Mouse (Mus musculus) hindbrain, embryonic 13.5 days (tissue): ENCODE measurements around the gene Zfp36. TPM values are rescaled to one million over a fixed set of nuclear protein-coding genes. Genes with fewer than 3 reads are reported as not detected.
"Not testable (repeated sequence)": the region's sequence is repeated elsewhere in the genome, so short reads cannot be mapped to it uniquely, and the experiment has no call there.

Experiments used
- ATAC-seq: fragments of 200-750 bp; cut with Nextera tagmentation; 2 replicates; pipeline ENCODE4 v1.8.0; 2017; ENCODE audit warnings: moderate TSS enrichment; ENCODE audit not compliant: low FRiP score
- H3K27ac ChIP-seq: fragments of 300-500 bp; sonication (generic); 2 replicates; pipeline ENCODE4 v1.5.1; 2015; ENCODE audit warnings: inconsistent platforms, mild to moderate bottlenecking, moderate library complexity
- H3K27me3 ChIP-seq: fragments of 300-500 bp; sonication (generic); 2 replicates; pipeline ENCODE4 v1.6.1; 2015; ENCODE audit warnings: mild to moderate bottlenecking, inconsistent platforms
- H3K36me3 ChIP-seq: fragments of 300-500 bp; sonication (generic); 2 replicates; pipeline ENCODE4 v1.6.1; 2015; ENCODE audit warnings: mild to moderate bottlenecking, inconsistent platforms
- H3K4me1 ChIP-seq: fragments of 300-500 bp; sonication (generic); replicated peaks from 2 replicates; pipeline ENCODE4 v1.6.1; 2015; ENCODE audit warnings: inconsistent platforms
- H3K4me2 ChIP-seq: fragments of 300-500 bp; sonication (generic); 2 replicates; pipeline ENCODE4 v1.6.1; 2015; ENCODE audit warnings: inconsistent platforms, mild to moderate bottlenecking, moderate library complexity
- H3K4me3 ChIP-seq: fragments of 300-500 bp; sonication (generic); 2 replicates; pipeline ENCODE4 v1.5.1; 2015; ENCODE audit warnings: mild to moderate bottlenecking, inconsistent platforms
- H3K9ac ChIP-seq: fragments of 300-500 bp; sonication (generic); 2 replicates; pipeline ENCODE4 v1.6.1; 2015; ENCODE audit warnings: mild to moderate bottlenecking, inconsistent platforms
- H3K9me3 ChIP-seq: fragments of 300-500 bp; sonication (generic); 2 replicates; pipeline ENCODE4 v1.6.1; 2016; ENCODE audit warnings: inconsistent platforms
- WGBS: fragments of 180-500 bp; shearing (Covaris S2); methylation state at CpG from one replicate; pipeline ENCODE4 v1.1.7; 2015; 5-methylcytosine and 5-hydroxymethylcytosine counted together
- polyA plus RNA-seq: library from polyadenylated mRNA; unstranded; fragments of >200 nt; fragmentation: Nextera tagmentation; extraction: Ambion mirVana; gene quantifications from 2 replicates; pipeline ENCODE4 v1.2.1, GENCODE M21; 2015

Gene Zfp36
- polyA plus RNA-seq, 1 experiment from 2014 or later = 4.6 TPM

DNA sequence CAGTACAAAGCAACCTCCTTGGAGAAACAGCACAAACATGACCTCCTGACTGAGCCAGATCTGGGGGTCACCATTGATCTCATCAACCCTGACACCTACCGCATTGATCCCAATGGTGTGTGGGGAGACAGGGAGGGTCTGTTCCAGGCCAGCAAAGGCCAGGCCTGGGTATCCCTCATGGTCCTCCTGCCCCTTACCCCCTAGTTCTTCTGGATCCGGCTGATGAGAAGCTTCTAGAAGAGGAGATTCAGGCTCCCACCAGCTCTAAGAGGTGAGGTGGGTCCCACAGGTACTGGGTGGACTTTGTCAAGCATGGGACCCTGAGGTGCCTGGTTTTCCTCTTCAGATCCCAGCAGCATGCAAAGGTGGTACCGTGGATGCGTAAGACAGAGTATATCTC lies 15.4 kb upstream of the Zfp36 start:
- H3K9ac ChIP-seq = no peak overlapping the region
- H3K4me3 ChIP-seq = no peak overlapping the region
- H3K27me3 ChIP-seq = no peaks in the 10 kb centered on the region
- peaks cover 55% of the 10 kb centered on the region for H3K36me3 ChIP-seq
- WGBS = 97% methylated on average over 4 of the region's 4 CpGs
- H3K4me1 ChIP-seq = peaks cover 28% of the 10 kb centered on the region
- no peak overlapping the region for H3K4me2 ChIP-seq
- no peaks in the 10 kb centered on the region for H3K9me3 ChIP-seq
- H3K27ac ChIP-seq = no peak overlapping the region
- ATAC-seq = no peak

DNA sequence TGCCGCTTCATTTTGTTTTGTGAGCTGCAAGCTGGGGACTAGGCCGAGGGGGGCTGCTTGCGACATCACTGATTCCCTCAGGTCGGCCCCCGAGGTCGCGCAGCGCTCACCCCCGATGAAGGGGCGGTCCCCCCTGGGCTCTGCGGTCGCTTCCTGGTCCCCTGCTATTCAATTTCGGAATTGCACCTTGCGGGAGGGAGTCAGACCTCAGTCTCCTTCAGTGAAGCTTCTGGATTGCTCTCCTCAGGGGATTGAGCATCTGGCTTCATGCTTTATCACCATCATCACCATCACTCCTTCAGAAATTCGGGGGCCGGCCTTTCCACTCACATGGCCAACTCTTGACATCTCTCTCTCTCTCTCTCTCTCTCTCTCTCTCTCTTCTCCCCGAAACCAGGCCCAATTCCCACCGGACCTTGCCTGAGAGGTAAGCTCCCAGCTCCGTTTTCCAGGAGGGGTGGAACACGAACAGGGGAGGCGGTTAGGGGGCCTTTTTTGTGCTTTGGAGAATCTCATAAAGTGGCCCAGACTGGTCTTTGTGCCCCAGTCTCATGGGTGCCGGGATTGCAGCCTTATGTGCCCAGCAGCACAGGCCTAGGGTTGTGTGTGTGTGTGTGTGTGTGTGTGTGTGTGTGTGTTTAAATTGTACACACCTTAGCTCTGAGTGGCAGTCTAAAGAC lies 13.4 kb upstream of the Zfp36 start:
- H3K27ac ChIP-seq = peak overlapping the region; percentile 86
- H3K4me1 ChIP-seq = peaks cover 28% of the 10 kb centered on the region
- peak overlapping the region; percentile 90 for H3K4me2 ChIP-seq
- peaks cover 57% of the 10 kb centered on the region for H3K36me3 ChIP-seq
- WGBS = 9% methylated on average over 22 of the region's 22 CpGs
- no peaks in the 10 kb centered on the region for H3K27me3 ChIP-seq
- no peaks in the 10 kb centered on the region for H3K9me3 ChIP-seq
- H3K4me3 ChIP-seq = peak overlapping the region; percentile 93
- ATAC-seq = no peak
- peak overlapping the region; percentile 90 for H3K9ac ChIP-seq

DNA sequence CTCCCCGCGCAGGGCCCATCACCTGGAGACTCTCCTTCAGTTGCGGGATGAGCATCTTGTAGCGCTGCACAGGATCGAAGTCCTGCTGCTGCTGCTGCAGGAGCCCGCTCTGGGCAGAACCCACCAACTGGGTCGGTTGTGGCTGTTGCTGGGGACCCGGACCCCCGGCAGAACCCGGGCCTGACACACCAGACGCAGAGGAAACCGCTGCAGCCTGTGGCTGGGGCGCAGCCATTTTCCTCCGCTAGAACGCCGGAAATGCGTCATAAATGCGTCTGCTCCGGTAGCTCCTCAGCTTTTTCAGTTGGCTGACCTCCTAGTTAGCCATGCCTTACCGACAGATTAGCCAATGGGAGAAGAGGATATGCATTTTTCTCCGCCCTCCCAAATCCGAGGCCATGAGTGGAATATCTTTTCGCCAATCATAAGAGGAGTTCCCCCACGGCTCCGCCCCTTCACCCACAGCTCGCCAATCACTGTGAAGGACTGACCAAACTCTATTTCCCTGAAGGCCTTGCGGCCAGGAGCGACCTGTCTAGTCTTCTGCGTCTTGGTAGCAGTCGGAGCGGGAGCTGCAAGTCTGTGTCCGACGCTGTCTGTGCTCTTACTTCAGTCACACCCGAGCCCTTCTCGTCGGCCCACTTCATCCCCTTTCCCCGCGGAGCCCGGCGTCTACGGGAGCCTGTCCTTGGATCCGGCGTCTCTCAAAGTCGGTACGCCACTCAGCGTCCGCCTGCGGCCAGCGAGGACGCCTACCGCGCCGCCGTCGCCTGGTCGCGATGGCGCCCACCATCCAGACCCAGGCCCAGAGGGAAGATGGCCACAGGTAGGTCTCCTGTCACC lies 12.6 kb upstream of the Zfp36 start, which contains the start of the genes Med29 and Paf1:
TSS of gene Med29 (minus strand) at position 280 of the 843 bp plus-strand sequence.
TSS of gene Paf1 (plus strand) at position 523 of the 843 bp plus-strand sequence.
- Histone ChIP-seq H3K4me3 (peak within 1 kb of the TSS; percentile 93), H3K27me3 (no peaks in the 10 kb centered on the region), H3K4me1 (peaks cover 28% of the 10 kb centered on the region), H3K4me2 (peak within 1 kb of the TSS; percentile 90), H3K9me3 (no peaks in the 10 kb centered on the region), H3K9ac (peak within 1 kb of the TSS; percentile 90), H3K27ac (peak within 1 kb of the TSS; percentile 86), H3K36me3 (peaks cover 58% of the 10 kb centered on the region)
- ATAC-seq = peak; percentile 99
- under 1% methylated on average over 58 of the region's 58 CpGs for WGBS

- no peak for ATAC-seq
- Histone ChIP-seq H3K4me1 (peaks cover 28% of the 10 kb centered on the region), H3K9me3 (no peaks in the 10 kb centered on the region), H3K36me3 (peaks cover 58% of the 10 kb centered on the region), H3K27me3 (no peaks in the 10 kb centered on the region), H3K9ac (no peak overlapping the region), H3K27ac (no peak overlapping the region), H3K4me3 (no peak overlapping the region), H3K4me2 (no peak overlapping the region)
- WGBS = 96% methylated on average over 3 of the region's 3 CpGs
Observed at GRCm38 (mm10) chr7:28390331-28390730, 10.3 kb upstream of the Zfp36 start.

DNA sequence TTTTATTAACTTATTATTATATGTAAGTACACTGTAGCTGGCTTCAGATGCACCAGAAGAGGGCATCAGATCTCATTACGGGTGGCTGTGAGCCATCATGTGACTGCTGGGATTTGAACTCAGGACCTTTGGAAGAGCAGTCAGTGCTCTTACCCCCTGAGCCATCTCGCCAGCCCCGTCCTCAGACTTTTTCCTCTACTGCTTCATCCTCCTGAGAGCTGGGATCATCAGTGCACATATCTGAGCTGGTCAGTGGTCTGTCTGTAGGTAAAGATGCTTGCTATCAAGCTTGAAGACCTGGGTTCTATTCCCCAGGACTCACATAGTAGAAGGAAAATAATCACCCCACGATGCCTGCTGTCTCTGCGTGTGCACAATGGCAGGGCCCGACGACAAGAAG lies 7.3 kb upstream of the Zfp36 start:
- 86% methylated on average over 7 of the region's 7 CpGs for WGBS
- ATAC-seq, H3K27ac ChIP-seq, H3K4me3 ChIP-seq, H3K9ac ChIP-seq, H3K27me3 ChIP-seq, H3K9me3 ChIP-seq, H3K4me2 ChIP-seq: not testable (repeated sequence)
- Histone ChIP-seq H3K36me3 (peaks cover 56% of the 10 kb centered on the region), H3K4me1 (peaks cover 22% of the 10 kb centered on the region)

DNA sequence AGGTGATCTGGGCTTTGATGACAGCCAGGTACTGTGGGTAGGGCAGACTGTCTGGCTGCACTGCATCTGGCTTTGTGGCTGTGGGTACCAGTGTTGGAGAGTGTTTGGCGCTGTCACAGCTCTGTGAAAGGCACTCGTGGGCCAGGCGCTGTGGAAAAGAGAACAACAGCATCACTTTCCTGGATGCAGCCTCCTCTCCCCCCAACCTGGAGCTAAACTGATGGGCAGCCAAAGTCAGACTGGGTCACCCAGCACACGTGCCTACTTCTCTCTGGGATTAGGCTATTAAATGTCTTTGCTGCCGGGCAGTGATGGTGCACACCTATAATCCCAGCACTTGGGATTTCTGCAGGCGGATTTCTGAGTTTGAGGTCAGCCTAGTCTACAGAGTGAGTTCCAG lies 6.8 kb upstream of the Zfp36 start:
- H3K27ac ChIP-seq, ATAC-seq, H3K9ac ChIP-seq, H3K9me3 ChIP-seq, H3K4me3 ChIP-seq, H3K4me2 ChIP-seq, H3K27me3 ChIP-seq: not testable (repeated sequence)
- H3K36me3 ChIP-seq = peaks cover 56% of the 10 kb centered on the region
- H3K4me1 ChIP-seq = peaks cover 24% of the 10 kb centered on the region
- WGBS = 84% methylated on average over 6 of the region's 6 CpGs

DNA sequence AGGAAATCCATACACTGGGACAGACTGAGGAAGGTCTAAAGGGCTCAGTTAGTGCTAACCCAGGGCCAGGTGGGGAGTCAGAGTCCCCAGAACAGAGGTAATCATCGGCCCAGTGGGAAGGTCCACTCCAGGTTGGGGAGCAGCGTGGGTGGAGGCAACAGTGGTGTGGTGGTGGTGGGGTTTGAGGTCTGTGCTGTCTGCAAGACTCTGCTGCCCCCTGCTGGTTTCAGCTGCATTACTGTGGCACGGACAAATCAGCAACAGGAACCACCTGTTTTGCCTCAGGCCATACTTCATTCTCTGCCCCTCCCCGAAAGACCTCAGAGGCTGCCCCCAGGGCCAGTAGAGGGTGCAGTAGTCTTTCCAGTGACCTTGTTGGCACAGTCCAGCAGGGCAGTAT lies 6.4 kb upstream of the Zfp36 start:
- Histone ChIP-seq H3K9ac (no peak overlapping the region), H3K4me1 (peaks cover 23% of the 10 kb centered on the region), H3K4me3 (no peak overlapping the region), H3K36me3 (peaks cover 56% of the 10 kb centered on the region), H3K27ac (no peak overlapping the region), H3K27me3 (no peaks in the 10 kb centered on the region; the same call in 1 of the 2 replicates), H3K4me2 (no peak overlapping the region), H3K9me3 (no peaks in the 10 kb centered on the region)
- peak; percentile 43; the same call in 1 of the 2 replicates for ATAC-seq
- 27% methylated on average over 4 of the region's 4 CpGs for WGBS

DNA sequence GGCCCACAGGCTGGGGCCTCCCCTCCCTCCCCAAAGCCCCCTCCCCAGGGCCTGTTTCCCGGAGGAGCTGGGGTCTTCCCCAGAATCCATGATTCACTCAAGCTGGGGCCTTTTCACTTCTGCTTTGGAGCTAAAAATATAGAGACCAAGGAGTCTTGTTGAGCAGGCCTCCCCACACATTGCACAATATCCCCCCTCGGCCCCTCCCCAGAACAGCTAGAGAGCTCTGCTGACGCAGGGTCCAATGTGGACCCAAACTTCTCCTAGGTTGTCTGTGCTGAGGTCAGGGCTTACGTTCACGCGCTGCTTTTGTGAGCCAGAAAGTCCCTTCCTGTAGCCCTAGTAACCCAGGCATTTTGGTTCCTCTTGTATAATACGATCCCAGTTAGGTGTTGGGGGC lies 6.0 kb upstream of the Zfp36 start:
- peaks cover 22% of the 10 kb centered on the region for H3K4me1 ChIP-seq
- no peak overlapping the region for H3K4me2 ChIP-seq
- peaks cover 56% of the 10 kb centered on the region for H3K36me3 ChIP-seq
- ATAC-seq = no peak
- H3K27me3 ChIP-seq = peaks cover 4% of the 10 kb centered on the region; the same call in 1 of the 2 replicates
- no peaks in the 10 kb centered on the region for H3K9me3 ChIP-seq
- H3K27ac ChIP-seq = no peak overlapping the region
- WGBS = 86% methylated on average over 7 of the region's 7 CpGs
- no peak overlapping the region for H3K4me3 ChIP-seq
- 0 out of 2 replicates have a peak overlapping the region, but pooled peaks have one; percentile 19 for H3K9ac ChIP-seq

- Histone ChIP-seq H3K4me1 (peaks cover 25% of the 10 kb centered on the region), H3K9me3 (no peaks in the 10 kb centered on the region), H3K9ac (no peak overlapping the region), H3K4me2 (no peak overlapping the region), H3K27me3 (peaks cover 12% of the 10 kb centered on the region; the same call in 1 of the 2 replicates), H3K27ac (no peak overlapping the region), H3K36me3 (peaks cover 48% of the 10 kb centered on the region), H3K4me3 (no peak overlapping the region)
- ATAC-seq = no peak
- 95% methylated on average over 9 of the region's 9 CpGs for WGBS
Observed at GRCm38 (mm10) chr7:28385196-28385595, 5.1 kb upstream of the Zfp36 start.

DNA sequence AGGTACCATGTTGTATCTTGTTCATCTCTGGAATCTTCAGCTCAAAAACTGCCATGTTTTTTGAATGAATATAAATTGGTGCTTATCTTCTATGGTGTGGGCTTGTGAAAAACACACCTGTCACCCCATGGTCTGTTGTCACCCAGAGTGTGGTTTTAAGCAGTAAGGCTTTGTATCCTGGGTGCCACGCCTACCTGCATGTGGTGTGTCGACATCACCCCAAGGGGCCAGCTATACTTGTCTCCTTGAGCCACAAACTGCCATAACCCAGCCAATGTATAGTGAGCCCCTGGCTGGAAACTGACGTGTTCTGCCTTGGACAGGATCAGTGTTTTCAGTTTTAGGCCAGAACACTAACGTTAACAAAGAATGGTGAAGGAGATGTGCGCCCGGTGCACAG lies 4.1 kb upstream of the Zfp36 start:
- no peak for ATAC-seq
- Histone ChIP-seq H3K9me3 (no peaks in the 10 kb centered on the region), H3K9ac (no peak overlapping the region), H3K4me3 (no peak overlapping the region), H3K4me2 (no peak overlapping the region), H3K36me3 (peaks cover 39% of the 10 kb centered on the region), H3K4me1 (peaks cover 30% of the 10 kb centered on the region), H3K27me3 (peaks cover 13% of the 10 kb centered on the region; the same call in 1 of the 2 replicates), H3K27ac (no peak overlapping the region)
- 92% methylated on average over 6 of the region's 6 CpGs for WGBS

DNA sequence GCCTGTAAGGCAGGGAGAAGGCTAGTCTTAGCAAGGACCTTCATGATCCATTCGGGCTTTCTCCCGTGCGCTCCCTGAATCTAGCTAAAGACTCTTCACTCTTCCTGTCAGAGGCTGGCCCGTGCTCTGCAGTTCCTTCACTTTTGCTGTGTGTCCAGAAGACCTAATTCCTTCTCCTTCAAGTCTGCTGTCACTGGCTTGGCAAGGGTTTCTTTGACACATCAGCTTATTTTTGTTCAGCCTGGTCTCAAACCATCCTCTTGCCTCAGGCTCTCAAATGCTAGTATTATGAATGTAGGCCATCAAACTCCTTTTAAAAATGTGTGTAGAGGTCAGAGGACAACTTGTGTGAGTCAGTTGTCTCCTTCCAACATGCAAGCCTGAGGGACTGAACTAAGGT lies 3.6 kb upstream of the Zfp36 start:
- Histone ChIP-seq H3K4me3 (no peak overlapping the region), H3K9ac (no peak overlapping the region), H3K27me3 (peaks cover 13% of the 10 kb centered on the region; the same call in 1 of the 2 replicates), H3K27ac (no peak overlapping the region), H3K9me3 (no peaks in the 10 kb centered on the region), H3K4me1 (peaks cover 35% of the 10 kb centered on the region), H3K36me3 (peaks cover 33% of the 10 kb centered on the region), H3K4me2 (no peak overlapping the region)
- no peak for ATAC-seq
- WGBS = 81% methylated on average over 4 of the region's 4 CpGs

DNA sequence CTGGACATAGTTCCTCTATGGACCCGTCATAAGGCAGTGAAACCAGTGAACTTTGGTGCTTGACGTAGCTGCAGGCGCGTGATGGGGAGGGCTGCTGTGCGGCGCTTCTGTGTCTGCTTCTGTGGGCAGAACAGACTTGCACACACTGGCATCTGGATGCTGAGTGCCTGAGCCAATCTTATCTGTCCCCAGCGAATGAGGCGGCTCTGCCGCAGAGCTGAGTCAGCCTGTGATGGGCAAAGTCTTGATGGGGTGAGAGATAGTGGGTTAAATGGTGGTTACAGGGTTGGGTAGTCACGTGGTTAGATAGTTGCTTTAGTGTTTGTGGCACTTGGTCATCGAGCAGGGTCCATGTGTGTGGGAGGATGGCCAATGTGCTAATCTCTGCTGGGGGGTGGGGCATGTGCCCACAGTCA lies 2.9 kb upstream of the Zfp36 start:
- Histone ChIP-seq H3K36me3 (peaks cover 27% of the 10 kb centered on the region), H3K27ac (peak overlapping the region; percentile 32; the same call in 1 of the 2 replicates), H3K4me1 (peaks cover 41% of the 10 kb centered on the region), H3K9ac (no peak overlapping the region), H3K9me3 (no peaks in the 10 kb centered on the region), H3K4me3 (no peak overlapping the region), H3K4me2 (no peak overlapping the region), H3K27me3 (peaks cover 15% of the 10 kb centered on the region)
- WGBS = 77% methylated on average over 11 of the region's 11 CpGs
- ATAC-seq = no peak
